Mouse (Mus musculus): Measurements from ENCODE around the gene Cnih1. TPM values are rescaled to one million over a fixed set of nuclear protein-coding genes. Genes with fewer than 3 reads are reported as not detected.
A peak's percentile ranks its signal among the peaks of the same experiment; 100 is the strongest.
"Not testable (repeated sequence)": the region's sequence is repeated elsewhere in the genome, so short reads cannot be mapped to it uniquely, and the experiment has no call there.

Gene Cnih1
- polyA plus RNA-seq, 1 experiment from 2014 or later: 80.0 TPM

GRCm38 (mm10) chr14:46759970-46760354 is 28.2 kb downstream of the Cnih1 start:
- Histone ChIP-seq H3K36me3 (replicated peaks) (peaks cover 21% of the 10 kb centered on the region), H3K9me3 (replicated peaks) (no peaks in the 10 kb centered on the region), H3K4me2 (peak overlapping the region; percentile 74), H3K4me1 (replicated peaks) (peaks cover 21% of the 10 kb centered on the region), H3K27ac (replicated peaks) (0 out of 2 replicates have a peak overlapping the region, but pooled peaks have one; percentile 39), H3K4me3 (replicated peaks) (peak overlapping the region; percentile 79), H3K27me3 (no peaks in the 10 kb centered on the region), H3K9ac (no peak overlapping the region)
- ATAC-seq (ENCODE audit: insufficient read depth): no peak
- WGBS (ENCODE audit: insufficient replicate concordance): 2% methylated on average over 7 of the region's 7 CpGs

GRCm38 (mm10) chr14:46757736-46758135 is 30.5 kb downstream of the Cnih1 start:
- no peak for ATAC-seq (ENCODE audit: insufficient read depth)
- Histone ChIP-seq H3K4me2 (no peak overlapping the region), H3K4me3 (replicated peaks) (no peak overlapping the region), H3K4me1 (replicated peaks) (peaks cover 18% of the 10 kb centered on the region), H3K27me3 (no peaks in the 10 kb centered on the region), H3K9me3 (replicated peaks) (no peaks in the 10 kb centered on the region), H3K9ac (no peak overlapping the region), H3K27ac (replicated peaks) (no peak overlapping the region), H3K36me3 (replicated peaks) (0 out of 2 replicates have a peak, but pooled peaks cover 1% of the 10 kb centered on the region)
- 63% methylated on average over 9 of the region's 9 CpGs for WGBS (ENCODE audit: insufficient replicate concordance)

- H3K4me1 ChIP-seq (replicated peaks): peaks cover 5% of the 10 kb centered on the region
- 74% methylated on average over 8 of the region's 8 CpGs for WGBS (ENCODE audit: insufficient replicate concordance)
- H3K9me3 ChIP-seq (replicated peaks): no peaks in the 10 kb centered on the region
- no peak overlapping the region for H3K4me2 ChIP-seq
- no peak overlapping the region for H3K9ac ChIP-seq
- no peaks in the 10 kb centered on the region for H3K27me3 ChIP-seq
- no peak overlapping the region for H3K27ac ChIP-seq (replicated peaks)
- no peak overlapping the region for H3K4me3 ChIP-seq (replicated peaks)
- no peaks in the 10 kb centered on the region for H3K36me3 ChIP-seq (replicated peaks)
- ATAC-seq (ENCODE audit: insufficient read depth): no peak
Observed at GRCm38 (mm10) chr14:46755851-46756250, 32.4 kb downstream of the Cnih1 start.

- H3K27me3 ChIP-seq; H3K4me2 ChIP-seq; H3K4me1 ChIP-seq (replicated peaks); H3K4me3 ChIP-seq (replicated peaks); H3K27ac ChIP-seq (replicated peaks); H3K9me3 ChIP-seq (replicated peaks); H3K9ac ChIP-seq; H3K36me3 ChIP-seq (replicated peaks); ATAC-seq (ENCODE audit: insufficient read depth): not testable (repeated sequence)
- 55% methylated on average over 10 of the region's 10 CpGs for WGBS (ENCODE audit: insufficient replicate concordance)
Observed at GRCm38 (mm10) chr14:46754371-46754770, 33.8 kb downstream of the Cnih1 start.

- no peaks in the 10 kb centered on the region for H3K27me3 ChIP-seq
- no peak overlapping the region for H3K9ac ChIP-seq
- no peak for ATAC-seq (ENCODE audit: insufficient read depth)
- H3K27ac ChIP-seq (replicated peaks): no peak overlapping the region
- H3K4me1 ChIP-seq (replicated peaks): no peaks in the 10 kb centered on the region
- H3K9me3 ChIP-seq (replicated peaks): no peaks in the 10 kb centered on the region
- H3K36me3 ChIP-seq (replicated peaks): no peaks in the 10 kb centered on the region
- H3K4me2 ChIP-seq: no peak overlapping the region
- H3K4me3 ChIP-seq (replicated peaks): no peak overlapping the region
- 77% methylated on average over 8 of the region's 8 CpGs for WGBS (ENCODE audit: insufficient replicate concordance)
Observed at GRCm38 (mm10) chr14:46745413-46745812, 42.8 kb downstream of the Cnih1 start.

- 51% methylated on average over 2 of the region's 2 CpGs for WGBS (ENCODE audit: insufficient replicate concordance)
- ATAC-seq (ENCODE audit: insufficient read depth): no peak
- no peak overlapping the region for H3K27ac ChIP-seq (replicated peaks)
- no peaks in the 10 kb centered on the region for H3K4me1 ChIP-seq (replicated peaks)
- H3K9ac ChIP-seq: no peak overlapping the region
- no peaks in the 10 kb centered on the region for H3K36me3 ChIP-seq (replicated peaks)
- H3K27me3 ChIP-seq: no peaks in the 10 kb centered on the region
- no peak overlapping the region for H3K4me3 ChIP-seq (replicated peaks)
- H3K4me2 ChIP-seq: no peak overlapping the region
- no peaks in the 10 kb centered on the region for H3K9me3 ChIP-seq (replicated peaks)
Observed at GRCm38 (mm10) chr14:46742674-46743073, 45.5 kb downstream of the Cnih1 start.

GRCm38 (mm10) chr14:46737346-46737745 is 50.9 kb downstream of the Cnih1 start:
- H3K27ac ChIP-seq (replicated peaks); H3K27me3 ChIP-seq; H3K9ac ChIP-seq; H3K4me2 ChIP-seq; ATAC-seq (ENCODE audit: insufficient read depth); H3K36me3 ChIP-seq (replicated peaks); H3K4me3 ChIP-seq (replicated peaks); H3K9me3 ChIP-seq (replicated peaks); H3K4me1 ChIP-seq (replicated peaks): not testable (repeated sequence)

GRCm38 (mm10) chr14:46736366-46736765 is 51.8 kb downstream of the Cnih1 start:
- no peak overlapping the region for H3K9ac ChIP-seq
- no peaks in the 10 kb centered on the region for H3K36me3 ChIP-seq (replicated peaks)
- 57% methylated on average over 4 of the region's 4 CpGs for WGBS (ENCODE audit: insufficient replicate concordance)
- no peak overlapping the region for H3K4me2 ChIP-seq
- H3K4me1 ChIP-seq (replicated peaks): no peaks in the 10 kb centered on the region
- no peak overlapping the region for H3K4me3 ChIP-seq (replicated peaks)
- no peak overlapping the region for H3K27ac ChIP-seq (replicated peaks)
- H3K27me3 ChIP-seq: no peaks in the 10 kb centered on the region
- ATAC-seq (ENCODE audit: insufficient read depth): no peak
- H3K9me3 ChIP-seq (replicated peaks): no peaks in the 10 kb centered on the region

GRCm38 (mm10) chr14:46734761-46735455 is 53.3 kb downstream of the Cnih1 start:
- Histone ChIP-seq H3K36me3 (replicated peaks) (no peaks in the 10 kb centered on the region), H3K4me3 (replicated peaks) (no peak overlapping the region), H3K27me3 (no peaks in the 10 kb centered on the region), H3K27ac (replicated peaks) (no peak overlapping the region), H3K9ac (no peak overlapping the region), H3K9me3 (replicated peaks) (no peaks in the 10 kb centered on the region), H3K4me1 (replicated peaks) (no peaks in the 10 kb centered on the region), H3K4me2 (no peak overlapping the region)
- no peak for ATAC-seq (ENCODE audit: insufficient read depth)
- 71% methylated on average over 14 of the region's 14 CpGs for WGBS (ENCODE audit: insufficient replicate concordance)

- Histone ChIP-seq H3K4me1 (replicated peaks) (no peaks in the 10 kb centered on the region), H3K9ac (no peak overlapping the region), H3K4me3 (replicated peaks) (no peak overlapping the region), H3K27me3 (no peaks in the 10 kb centered on the region), H3K9me3 (replicated peaks) (no peaks in the 10 kb centered on the region), H3K27ac (replicated peaks) (no peak overlapping the region), H3K36me3 (replicated peaks) (no peaks in the 10 kb centered on the region), H3K4me2 (no peak overlapping the region)
- no peak for ATAC-seq (ENCODE audit: insufficient read depth)
- WGBS (ENCODE audit: insufficient replicate concordance): 67% methylated on average over 5 of the region's 5 CpGs
Observed at GRCm38 (mm10) chr14:46734262-46734661, 53.9 kb downstream of the Cnih1 start.

- Histone ChIP-seq H3K36me3 (replicated peaks) (no peaks in the 10 kb centered on the region), H3K27ac (replicated peaks) (no peak overlapping the region), H3K9me3 (replicated peaks) (no peaks in the 10 kb centered on the region), H3K4me2 (no peak overlapping the region), H3K9ac (no peak overlapping the region), H3K4me3 (replicated peaks) (no peak overlapping the region), H3K27me3 (no peaks in the 10 kb centered on the region), H3K4me1 (replicated peaks) (no peaks in the 10 kb centered on the region)
- ATAC-seq (ENCODE audit: insufficient read depth): no peak
- 39% methylated on average over 3 of the region's 3 CpGs for WGBS (ENCODE audit: insufficient replicate concordance)
Observed at GRCm38 (mm10) chr14:46725743-46726142, 62.5 kb downstream of the Cnih1 start.
